Mouse (Mus musculus) MEL (cell line): ENCODE results near the gene Resp18. TPM values are rescaled to one million over a fixed set of nuclear protein-coding genes. Genes with fewer than 3 reads are reported as not detected.

ENCODE experiments used
- DNase-seq: peaks from one replicate; pipeline ENCODE4 v3.0.0; 2011; ENCODE audit warnings: low read depth, low spot score
- H3K27ac ChIP-seq: 2 replicates; pipeline ENCODE4 v1.5.1; 2012; ENCODE audit warnings: low read depth, mild to moderate bottlenecking, control low read depth, low read length, moderate library complexity; ENCODE audit not compliant: control insufficient read depth
- H3K27me3 ChIP-seq, 2 experiments: fragments of 150-350 bp in 1 of 2; sonication (generic) in 1 of 2; 2 replicates each; pipeline ENCODE4 v1.6.1; 2012; ENCODE audit warnings: low read length in 2 of 2, mild to moderate bottlenecking in 2 of 2, improper control_type of control experiment in 1 of 2, moderate library complexity in 1 of 2; ENCODE audit not compliant: insufficient read depth in 2 of 2, control insufficient read depth in 1 of 2
- H3K36me3 ChIP-seq, 2 experiments: 2 replicates each; pipeline ENCODE4 v1.6.1; 2012 to 2014; ENCODE audit warnings: low read length in 2 of 2, improper control_type of control experiment in 1 of 2, inconsistent platforms in 1 of 2, mild to moderate bottlenecking in 1 of 2; ENCODE audit not compliant: insufficient read depth in 2 of 2, control insufficient read depth in 1 of 2
- H3K4me1 ChIP-seq, 2 experiments: fragments of 150-350 bp in 1 of 2; sonication (generic) in 1 of 2; 2 replicates each; pipeline ENCODE4 v1.6.1; 2012; ENCODE audit warnings: low read length in 2 of 2, improper control_type of control experiment in 1 of 2, mild to moderate bottlenecking in 1 of 2; ENCODE audit not compliant: insufficient read depth in 2 of 2, control insufficient read depth in 1 of 2
- H3K4me3 ChIP-seq, 2 experiments: fragments of 150-350 bp in 1 of 2; sonication (generic) in 1 of 2; 2 replicates each; pipeline ENCODE4 v1.5.1; 2012; ENCODE audit warnings: low read depth in 2 of 2, low read length in 2 of 2, mild to moderate bottlenecking in 2 of 2, moderate library complexity in 2 of 2, control low read depth in 1 of 2, improper control_type of control experiment in 1 of 2; ENCODE audit not compliant: control insufficient read depth in 1 of 2, insufficient read depth in 1 of 2
- H3K79me2 ChIP-seq: 2 replicates; pipeline ENCODE4 v1.6.1; 2012; ENCODE audit warnings: mild to moderate bottlenecking, low read length, moderate library complexity; ENCODE audit not compliant: control insufficient read depth, poor library complexity, insufficient read depth
- H3K9ac ChIP-seq: 2 replicates; pipeline ENCODE4 v1.6.1; 2012; ENCODE audit warnings: low read depth, mild to moderate bottlenecking, control low read depth, low read length, moderate library complexity; ENCODE audit not compliant: control insufficient read depth, poor library complexity, severe bottlenecking
- H3K9me3 ChIP-seq: fragments of 150-350 bp; sonication (generic); replicated peaks from 2 replicates; pipeline ENCODE4 v1.6.1; 2012; ENCODE audit warnings: mild to moderate bottlenecking, low read length, improper control_type of control experiment, moderate library complexity; ENCODE audit not compliant: insufficient read depth
- BHLHE40 ChIP-seq: IDR thresholded peaks from 2 replicates; pipeline ENCODE4 v1.6.1; 2012; ENCODE audit warnings: low read depth, mild to moderate bottlenecking, inconsistent platforms, low read length, improper control_type of control experiment, borderline replicate concordance
- CHD2 ChIP-seq: IDR thresholded peaks from 2 replicates; pipeline ENCODE4 v1.6.1; 2011; ENCODE audit warnings: low read length, improper control_type of control experiment
- CTCF ChIP-seq, 3 experiments: IDR thresholded peaks in 2 of 3; conservative IDR thresholded peaks in 1 of 3; 2 replicates each; pipeline ENCODE4 v1.5.1; 2011 to 2012; ENCODE audit warnings: low read length in 3 of 3, low read depth in 2 of 3, mild to moderate bottlenecking in 2 of 3, improper control_type of control experiment in 1 of 3, inconsistent platforms in 1 of 3, mixed read lengths in 1 of 3, moderate library complexity in 1 of 3; ENCODE audit not compliant: control insufficient read depth in 1 of 3, insufficient read depth in 1 of 3, poor library complexity in 1 of 3, severe bottlenecking in 1 of 3
- ETS1 ChIP-seq: IDR thresholded peaks from 2 replicates; pipeline ENCODE4 v1.6.1; 2012; ENCODE audit warnings: low read depth, mild to moderate bottlenecking, inconsistent platforms, low read length, improper control_type of control experiment, moderate library complexity
- GABPA ChIP-seq: IDR thresholded peaks from 2 replicates; pipeline ENCODE4 v1.6.1; 2012; ENCODE audit warnings: low read depth, mild to moderate bottlenecking, inconsistent platforms, low read length, improper control_type of control experiment, moderate library complexity
- GATA1 ChIP-seq: IDR thresholded peaks from 2 replicates; pipeline ENCODE4 v1.6.1; 2011; ENCODE audit warnings: low read depth, low read length, improper control_type of control experiment
- HCFC1 ChIP-seq: IDR thresholded peaks from 2 replicates; pipeline ENCODE4 v1.6.1; 2012; ENCODE audit warnings: low read depth, mild to moderate bottlenecking, inconsistent platforms, low read length, improper control_type of control experiment, moderate library complexity
- JUND ChIP-seq: IDR thresholded peaks from 2 replicates; pipeline ENCODE4 v1.6.1; 2011; ENCODE audit warnings: low read depth, mild to moderate bottlenecking, improper control_type of control experiment, low read length
- MAX ChIP-seq: IDR thresholded peaks from 2 replicates; pipeline ENCODE4 v1.6.1; 2011; ENCODE audit warnings: low read length, improper control_type of control experiment
- MEF2A ChIP-seq: IDR thresholded peaks from 2 replicates; pipeline ENCODE4 v1.6.1; 2014; ENCODE audit warnings: low read depth, mild to moderate bottlenecking, inconsistent platforms, low read length, improper control_type of control experiment; ENCODE audit not compliant: poor library complexity, insufficient replicate concordance, severe bottlenecking; ENCODE audit errors: extremely low read depth
- MYC ChIP-seq: IDR thresholded peaks from 2 replicates; pipeline ENCODE4 v1.6.1; 2011; ENCODE audit warnings: low read depth, mild to moderate bottlenecking, low read length, improper control_type of control experiment, moderate library complexity
- NRF1 ChIP-seq: IDR thresholded peaks from 2 replicates; pipeline ENCODE4 v1.6.1; 2014; ENCODE audit warnings: low read depth, mild to moderate bottlenecking, inconsistent platforms, low read length, improper control_type of control experiment, moderate library complexity; ENCODE audit not compliant: poor library complexity, insufficient read depth, severe bottlenecking
- POLR2A ChIP-seq, 2 experiments: IDR thresholded peaks; 2 replicates each; pipeline ENCODE4 v1.6.1; 2011 to 2012; ENCODE audit warnings: low read length in 2 of 2, mild to moderate bottlenecking in 2 of 2, control low read depth in 1 of 2, improper control_type of control experiment in 1 of 2, low read depth in 1 of 2, moderate library complexity in 1 of 2; ENCODE audit not compliant: control insufficient read depth in 1 of 2, insufficient read depth in 1 of 2, poor library complexity in 1 of 2
- POLR2AphosphoS5 ChIP-seq: IDR thresholded peaks from 2 replicates; pipeline ENCODE4 v1.6.1; 2012; ENCODE audit warnings: low read depth, borderline replicate concordance, mild to moderate bottlenecking, inconsistent platforms, low read length, moderate library complexity, mixed read lengths
- RAD21 ChIP-seq: IDR thresholded peaks from 2 replicates; pipeline ENCODE4 v1.6.1; 2011; ENCODE audit warnings: mild to moderate bottlenecking, low read depth, low read length, improper control_type of control experiment
- RCOR1 ChIP-seq: IDR thresholded peaks from 2 replicates; pipeline ENCODE4 v1.6.1; 2012; ENCODE audit warnings: low read depth, mild to moderate bottlenecking, inconsistent platforms, low read length, improper control_type of control experiment
- SIN3A ChIP-seq: IDR thresholded peaks from 2 replicates; pipeline ENCODE4 v1.6.1; 2012; ENCODE audit warnings: low read length, improper control_type of control experiment, inconsistent platforms
- SMC3 ChIP-seq: IDR thresholded peaks from 2 replicates; pipeline ENCODE4 v1.6.1; 2011; ENCODE audit warnings: low read depth, low read length, improper control_type of control experiment
- TAL1 ChIP-seq: IDR thresholded peaks from 2 replicates; pipeline ENCODE4 v1.6.1; 2012; ENCODE audit warnings: mild to moderate bottlenecking, inconsistent platforms, low read length, moderate library complexity, mixed read lengths
- UBTF ChIP-seq: IDR thresholded peaks from 2 replicates; pipeline ENCODE4 v1.6.1; 2012; ENCODE audit warnings: low read depth, mild to moderate bottlenecking, inconsistent platforms, low read length, improper control_type of control experiment, moderate library complexity, borderline replicate concordance; ENCODE audit not compliant: insufficient read depth
- ZC3H11A ChIP-seq: IDR thresholded peaks from 2 replicates; pipeline ENCODE4 v1.6.1; 2012; ENCODE audit warnings: low read depth, mild to moderate bottlenecking, inconsistent platforms, low read length, improper control_type of control experiment
- ZKSCAN1 ChIP-seq: IDR thresholded peaks from 2 replicates; pipeline ENCODE4 v1.6.1; 2012; ENCODE audit warnings: low read depth, mild to moderate bottlenecking, inconsistent platforms, low read length, improper control_type of control experiment, moderate library complexity
- ZMIZ1 ChIP-seq: IDR thresholded peaks from 2 replicates; pipeline ENCODE4 v1.6.1; 2012; ENCODE audit warnings: low read depth, mild to moderate bottlenecking, inconsistent platforms, low read length, improper control_type of control experiment, moderate library complexity
- ZNF384 ChIP-seq: IDR thresholded peaks from 2 replicates; pipeline ENCODE4 v1.6.1; 2012; ENCODE audit warnings: low read depth, mild to moderate bottlenecking, inconsistent platforms, low read length, improper control_type of control experiment
- polyA plus RNA-seq, 2 experiments: library from polyadenylated mRNA; stranded (reverse) in 1 of 2; unstranded in 1 of 2; fragments of >175 nt in 1 of 2; fragments of >200 nt in 1 of 2; gene quantifications; 2 replicates each; pipeline versions ENCODE4 v1.2.1 to v1.2.4; 2012; ENCODE audit warnings: low replicate concordance in 2 of 2, low read depth in 1 of 2; ENCODE audit not compliant: insufficient read length in 2 of 2, insufficient read depth in 1 of 2, missing spikeins in 1 of 2
- total RNA-seq: library from RNA; depleted of rRNA; stranded (reverse); fragments of 300-350 nt; gene quantifications from 2 replicates; pipeline ENCODE4 v1.2.3, GENCODE M21; 2012

Resp18 gene
- total and polyA plus RNA-seq, 3 experiments = not detected

GRCm38 (mm10) chr1:75290582-75290981 is 12.4 kb upstream of the Resp18 start:
- H3K27ac ChIP-seq = no peak overlapping the region
- no peaks in the 10 kb centered on the region for H3K4me1 ChIP-seq
- no peaks in the 10 kb centered on the region for H3K36me3 ChIP-seq
- no peak overlapping the region for H3K9ac ChIP-seq
- TF ChIP-seq CTCF (IDR thresholded peaks at IDR 0.05 in 2 of 3, conservative IDR thresholded peaks at IDR 0.05 in 1 of 3; ENCODE audit: control insufficient read depth in 1 of 3, insufficient read depth in 1 of 3, low read depth in 2 of 3, low read length in 3 of 3, poor library complexity in 1 of 3, severe bottlenecking in 1 of 3) (peak; percentile 15 to 74 (median 49); a peak in 4 of 6 replicates), GATA1 (peak; percentile 55), ZNF384 (peak; percentile 62), SMC3 (peak; percentile 79), POLR2AphosphoS5 (no peak), RAD21 (peak; percentile 71), ZMIZ1 (no peak), ZC3H11A (peak; percentile 49)
- H3K79me2 ChIP-seq = no peaks in the 10 kb centered on the region
- H3K27me3 ChIP-seq = peaks cover 2 to 7% of the 10 kb centered on the region in 2 experiments; a peak in 3 of 4 replicates
- DNase-seq = peak; percentile 49
- H3K4me3 ChIP-seq = no peak overlapping the region
- H3K9me3 ChIP-seq = no peaks in the 10 kb centered on the region

DNA sequence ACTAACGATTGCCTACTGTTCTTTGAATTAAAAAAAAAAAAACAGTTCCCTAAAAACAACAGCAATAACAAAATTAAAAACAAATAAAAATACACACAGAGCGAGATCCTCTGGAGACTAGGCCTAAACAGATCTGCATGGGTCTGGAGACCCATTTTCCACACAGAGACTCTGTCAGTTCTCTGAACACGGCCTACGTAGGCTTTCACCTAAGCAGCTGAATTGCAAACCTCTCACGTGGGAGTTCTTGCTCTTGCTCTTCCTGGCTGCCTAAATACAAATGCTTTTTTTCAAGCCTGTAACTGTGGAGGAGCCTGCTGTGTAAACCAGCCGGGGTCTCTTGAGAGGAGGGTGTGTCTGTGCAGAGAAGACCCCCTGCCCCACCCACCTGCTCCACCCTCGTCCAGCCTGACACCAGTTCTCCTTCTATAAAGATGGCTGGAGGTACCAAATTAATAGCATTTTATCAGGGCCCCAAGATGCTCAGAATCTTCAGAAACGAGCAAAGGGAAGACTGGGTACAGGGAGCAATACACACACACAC is 11.7 kb upstream of the Resp18 start:
- H3K79me2 ChIP-seq = no peaks in the 10 kb centered on the region
- no peak overlapping the region for H3K9ac ChIP-seq
- H3K36me3 ChIP-seq = no peaks in the 10 kb centered on the region
- no peak overlapping the region for H3K27ac ChIP-seq
- H3K4me1 ChIP-seq = no peaks in the 10 kb centered on the region
- no peak for TF ChIP-seq ZMIZ1
- TF ChIP-seq ZKSCAN1 = no peak
- no peak for TF ChIP-seq SIN3A
- TF ChIP-seq BHLHE40 = no peak
- TF ChIP-seq CHD2 = no peak
- TF ChIP-seq RCOR1 = no peak
- no peak for TF ChIP-seq MAX
- no peak for TF ChIP-seq POLR2A (IDR thresholded peaks at IDR 0.05; ENCODE audit: control insufficient read depth in 1 of 2, insufficient read depth in 1 of 2, low read depth in 1 of 2, low read length in 2 of 2, poor library complexity in 1 of 2)
- TF ChIP-seq GABPA = no peak
- no peak for TF ChIP-seq POLR2AphosphoS5
- TF ChIP-seq JUND = no peak
- no peak for TF ChIP-seq NRF1
- no peak for TF ChIP-seq GATA1
- TF ChIP-seq ETS1 = no peak
- no peak for TF ChIP-seq UBTF
- no peak for TF ChIP-seq MYC
- no peak for TF ChIP-seq RAD21
- no peak for TF ChIP-seq MEF2A
- TF ChIP-seq TAL1 = no peak
- TF ChIP-seq HCFC1 = no peak
- no peaks in the 10 kb centered on the region for H3K9me3 ChIP-seq
- H3K4me3 ChIP-seq = no peak overlapping the region
- peaks cover 2 to 7% of the 10 kb centered on the region in 2 experiments; a peak in 3 of 4 replicates for H3K27me3 ChIP-seq
- no peak for DNase-seq
